Mouse (Mus musculus) limb, embryonic 12.5 days (tissue): ENCODE measurements at regions not wholly inside any gene's neighbourhood (a gene's known extent, or its start where the extent isn't known, plus 50 kb on each side); places are given as distances from the start of the nearest gene placed in this dataset.

ENCODE experiments used
- ATAC-seq: fragments of 200-750 bp; cut with Nextera tagmentation; 2 replicates; pipeline ENCODE4 v1.8.0; 2017; ENCODE audit warnings: low read depth, moderate TSS enrichment; ENCODE audit not compliant: insufficient number of reproducible peaks, insufficient read depth, low FRiP score, low TSS enrichment
- H3K27ac ChIP-seq: fragments of 300-500 bp; sonication (generic); 2 replicates; pipeline ENCODE4 v1.5.1; 2016; ENCODE audit warnings: mild to moderate bottlenecking, moderate library complexity
- H3K27me3 ChIP-seq: fragments of 300-500 bp; sonication (generic); 2 replicates; pipeline ENCODE4 v1.6.1; 2016; ENCODE audit warnings: mild to moderate bottlenecking, moderate library complexity
- H3K36me3 ChIP-seq: fragments of 300-500 bp; sonication (generic); 2 replicates; pipeline ENCODE4 v1.6.1; 2016; ENCODE audit warnings: mild to moderate bottlenecking, moderate library complexity
- H3K4me1 ChIP-seq: fragments of 300-500 bp; sonication (generic); replicated peaks from 2 replicates; pipeline ENCODE4 v1.6.1; 2016
- H3K4me2 ChIP-seq: fragments of 300-500 bp; sonication (generic); 2 replicates; pipeline ENCODE4 v1.6.1; 2016; ENCODE audit warnings: mild to moderate bottlenecking, moderate library complexity
- H3K4me3 ChIP-seq: fragments of 300-500 bp; sonication (generic); replicated peaks from 2 replicates; pipeline ENCODE4 v1.5.1; 2016; ENCODE audit warnings: mild to moderate bottlenecking
- H3K9ac ChIP-seq: fragments of 300-500 bp; sonication (generic); replicated peaks from 2 replicates; pipeline ENCODE4 v1.6.1; 2016; ENCODE audit warnings: mild to moderate bottlenecking, moderate library complexity
- H3K9me3 ChIP-seq: fragments of 300-500 bp; sonication (generic); 2 replicates; pipeline ENCODE4 v1.6.1; 2016; ENCODE audit warnings: mild to moderate bottlenecking, moderate library complexity
- WGBS: fragments of 180-500 bp; shearing (Covaris S2); methylation state at CpG from one replicate; pipeline ENCODE4 v1.1.7; 2016; 5-methylcytosine and 5-hydroxymethylcytosine counted together

DNA sequence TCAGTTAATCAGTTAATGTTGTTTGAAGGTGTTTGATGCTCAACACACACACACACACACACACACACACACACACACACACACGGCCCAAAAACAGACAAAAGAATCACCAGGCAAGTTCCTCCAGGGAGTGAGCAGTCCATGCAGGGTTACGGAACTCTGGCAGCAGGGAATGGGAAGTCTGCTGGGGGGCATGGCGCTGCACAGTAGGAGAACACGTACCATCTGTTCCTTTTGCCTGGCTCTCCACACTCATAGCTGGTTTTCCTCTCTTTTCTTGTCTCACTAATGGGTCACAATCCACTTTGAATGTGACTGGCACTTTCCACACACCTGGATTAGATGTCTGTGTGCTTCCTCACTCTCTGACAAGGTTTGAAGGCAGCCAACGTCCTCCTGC is 151.8 kb downstream of the Rpl14 start:
- no peak overlapping the region for H3K9ac ChIP-seq

DNA sequence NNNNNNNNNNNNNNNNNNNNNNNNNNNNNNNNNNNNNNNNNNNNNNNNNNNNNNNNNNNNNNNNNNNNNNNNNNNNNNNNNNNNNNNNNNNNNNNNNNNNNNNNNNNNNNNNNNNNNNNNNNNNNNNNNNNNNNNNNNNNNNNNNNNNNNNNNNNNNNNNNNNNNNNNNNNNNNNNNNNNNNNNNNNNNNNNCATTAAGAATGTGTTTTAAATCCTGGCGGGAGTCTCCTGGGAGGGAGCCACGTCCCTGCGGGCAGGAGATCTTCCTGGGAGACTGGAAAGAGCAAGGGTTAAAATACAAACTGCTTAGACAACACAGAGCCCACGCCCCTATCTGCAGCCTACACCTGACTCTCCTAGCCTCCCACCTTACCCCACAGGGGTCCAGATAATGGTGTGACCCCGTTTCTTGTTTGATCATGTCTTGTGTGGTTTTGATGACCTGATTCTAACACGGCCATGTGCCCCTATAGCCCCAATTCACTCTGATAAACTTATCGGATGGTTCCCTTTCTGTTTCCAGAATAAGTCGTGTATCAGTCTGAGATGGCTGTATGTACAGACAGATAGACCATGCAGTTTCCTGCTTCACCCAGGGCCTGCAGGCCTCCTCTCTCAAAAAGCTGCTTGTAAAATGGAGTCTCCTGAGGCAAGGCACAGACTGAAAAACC is 160.8 kb downstream of the Rpl14 start:
- ATAC-seq, result no peak
- peak overlapping the region; percentile 33 for H3K4me2 ChIP-seq
- H3K9ac ChIP-seq, result 0 out of 2 replicates have a peak overlapping the region, but pooled peaks have one; percentile 18
- H3K27me3 ChIP-seq, result no peaks in the 10 kb centered on the region
- WGBS, result 29% methylated on average over 8 of the region's 8 CpGs
- H3K4me3 ChIP-seq, result no peak overlapping the region
- peaks cover 40% of the 10 kb centered on the region for H3K4me1 ChIP-seq
- H3K9me3 ChIP-seq, result 0 out of 2 replicates have a peak, but pooled peaks cover 8% of the 10 kb centered on the region
- no peaks in the 10 kb centered on the region for H3K36me3 ChIP-seq
- peak overlapping the region; percentile 74 for H3K27ac ChIP-seq

More for the DNA sequence above, 151.8 kb downstream of the Rpl14 start:
- 77% methylated on average over 5 of the region's 5 CpGs for WGBS
- H3K27ac ChIP-seq, result no peak overlapping the region
- no peaks in the 10 kb centered on the region for H3K4me1 ChIP-seq
- H3K9me3 ChIP-seq, result 0 out of 2 replicates have a peak, but pooled peaks cover 4% of the 10 kb centered on the region
- no peaks in the 10 kb centered on the region for H3K36me3 ChIP-seq
- H3K27me3 ChIP-seq, result no peaks in the 10 kb centered on the region
- no peak for ATAC-seq
- H3K4me2 ChIP-seq, result no peak overlapping the region
- no peak overlapping the region for H3K4me3 ChIP-seq

DNA sequence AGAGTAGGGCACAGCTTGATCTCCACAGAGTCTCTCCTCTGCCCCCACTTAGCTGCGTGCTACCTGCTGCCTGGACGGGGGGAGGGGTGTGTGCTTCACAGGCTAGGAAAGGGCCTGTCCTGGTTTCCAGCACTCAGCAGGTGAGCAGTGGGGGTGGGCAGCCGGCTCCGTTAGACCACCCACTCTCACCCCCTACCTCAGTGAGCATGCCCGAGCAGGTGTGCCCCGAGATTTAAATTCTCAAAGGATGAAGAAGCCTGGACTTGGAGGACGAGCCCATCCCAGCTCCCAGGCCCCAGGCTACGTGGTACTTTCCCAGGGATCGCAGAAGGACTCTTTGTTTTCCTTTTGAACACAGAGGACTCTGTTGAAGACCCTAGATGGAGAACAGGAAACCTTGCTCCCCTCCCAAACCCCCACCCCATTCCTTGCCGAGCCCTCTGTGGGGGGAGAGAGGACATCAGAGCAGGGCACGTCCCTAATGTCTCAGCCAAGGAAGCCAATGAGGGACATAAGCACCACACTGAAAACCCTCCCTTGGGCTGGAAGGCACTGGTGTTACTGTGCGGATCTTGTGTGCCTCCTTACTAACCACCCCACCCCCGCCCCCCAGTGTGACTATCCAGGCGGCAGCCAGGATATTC is 161.5 kb downstream of the Rpl14 start:
- H3K4me1 ChIP-seq, result peaks cover 42% of the 10 kb centered on the region
- H3K27me3 ChIP-seq, result no peaks in the 10 kb centered on the region
- peak; percentile 76; the same call in 1 of the 2 replicates for ATAC-seq
- no peaks in the 10 kb centered on the region for H3K36me3 ChIP-seq
- H3K9me3 ChIP-seq, result 0 out of 2 replicates have a peak, but pooled peaks cover 7% of the 10 kb centered on the region
- 0 out of 2 replicates have a peak overlapping the region, but pooled peaks have one; percentile 18 for H3K9ac ChIP-seq
- H3K27ac ChIP-seq, result peak overlapping the region; percentile 74
- WGBS, result 15% methylated on average over 14 of the region's 14 CpGs
- H3K4me2 ChIP-seq, result peak overlapping the region; percentile 33
- no peak overlapping the region for H3K4me3 ChIP-seq

DNA sequence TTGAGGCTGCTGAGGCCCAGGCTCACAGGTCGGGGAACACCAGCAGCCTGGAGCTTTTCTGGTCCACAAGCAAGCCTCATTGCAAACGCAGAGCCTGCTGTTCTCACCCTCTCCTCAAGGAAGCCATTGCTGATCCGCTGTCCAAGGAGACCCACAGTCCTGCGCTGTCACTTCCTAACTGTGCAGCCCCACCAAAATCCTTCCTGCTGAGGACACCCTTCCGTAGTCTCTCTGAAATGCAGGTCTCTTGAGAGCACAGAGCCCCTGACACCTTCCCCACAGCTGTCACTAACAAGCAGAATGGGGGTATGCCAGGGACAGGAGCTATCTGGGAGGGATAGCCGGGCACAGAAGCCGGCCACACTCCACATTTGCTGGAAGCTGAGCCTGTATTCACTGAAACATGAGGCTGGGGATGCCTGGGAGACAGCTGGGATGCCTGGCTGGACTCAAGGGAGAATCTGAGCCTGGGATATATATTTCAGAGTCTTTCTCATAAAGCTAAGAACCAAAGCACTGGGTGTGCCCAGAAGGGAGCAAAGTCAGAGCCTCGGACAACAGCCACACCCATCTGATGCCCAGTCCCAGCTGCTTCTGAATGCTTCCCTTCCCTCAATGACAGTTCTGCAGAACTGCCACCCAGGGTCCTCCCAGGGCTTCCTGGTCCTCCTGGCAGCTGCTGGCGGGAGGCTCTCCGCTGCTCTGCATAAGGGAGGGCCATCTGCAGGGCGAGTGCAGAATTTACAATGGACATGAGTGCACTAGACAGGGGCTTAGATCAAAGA is 162.6 kb downstream of the Rpl14 start:
- H3K4me2 ChIP-seq, result no peak overlapping the region
- 0 out of 2 replicates have a peak, but pooled peaks cover 7% of the 10 kb centered on the region for H3K9me3 ChIP-seq
- peaks cover 53% of the 10 kb centered on the region for H3K4me1 ChIP-seq
- WGBS, result 36% methylated on average over 11 of the region's 11 CpGs
- no peaks in the 10 kb centered on the region for H3K36me3 ChIP-seq
- H3K27ac ChIP-seq, result peak overlapping the region; percentile 74
- H3K4me3 ChIP-seq, result no peak overlapping the region
- ATAC-seq, result peak; percentile 27; the same call in 1 of the 2 replicates
- H3K27me3 ChIP-seq, result no peaks in the 10 kb centered on the region
- 0 out of 2 replicates have a peak overlapping the region, but pooled peaks have one; percentile 5 for H3K9ac ChIP-seq

DNA sequence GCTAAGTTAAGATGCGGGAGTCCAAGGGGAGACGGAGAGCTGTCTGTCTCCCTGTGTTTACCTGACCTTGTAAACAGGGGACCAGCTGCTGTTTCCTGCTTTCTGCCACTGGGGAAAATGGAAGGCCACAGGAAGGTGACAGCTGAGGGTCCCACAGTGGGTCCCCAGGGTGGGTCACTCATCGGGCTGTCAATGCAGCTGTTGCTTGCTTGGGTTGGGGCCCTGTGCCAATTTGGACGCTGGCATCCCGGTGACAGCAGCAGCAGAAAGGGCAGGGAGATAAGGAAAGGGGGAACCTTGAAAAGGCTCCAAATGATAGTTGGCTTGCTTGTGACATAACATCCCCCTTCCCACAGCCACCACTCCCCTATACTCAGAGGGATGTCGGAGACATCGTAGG is 164.0 kb downstream of the Rpl14 start:
- Histone ChIP-seq H3K4me2 (no peak overlapping the region), H3K4me1 (peaks cover 66% of the 10 kb centered on the region), H3K9ac (no peak overlapping the region), H3K9me3 (no peaks in the 10 kb centered on the region), H3K27me3 (no peaks in the 10 kb centered on the region), H3K27ac (no peak overlapping the region), H3K36me3 (no peaks in the 10 kb centered on the region), H3K4me3 (no peak overlapping the region)
- 90% methylated on average over 7 of the region's 7 CpGs for WGBS
- ATAC-seq, result no peak

DNA sequence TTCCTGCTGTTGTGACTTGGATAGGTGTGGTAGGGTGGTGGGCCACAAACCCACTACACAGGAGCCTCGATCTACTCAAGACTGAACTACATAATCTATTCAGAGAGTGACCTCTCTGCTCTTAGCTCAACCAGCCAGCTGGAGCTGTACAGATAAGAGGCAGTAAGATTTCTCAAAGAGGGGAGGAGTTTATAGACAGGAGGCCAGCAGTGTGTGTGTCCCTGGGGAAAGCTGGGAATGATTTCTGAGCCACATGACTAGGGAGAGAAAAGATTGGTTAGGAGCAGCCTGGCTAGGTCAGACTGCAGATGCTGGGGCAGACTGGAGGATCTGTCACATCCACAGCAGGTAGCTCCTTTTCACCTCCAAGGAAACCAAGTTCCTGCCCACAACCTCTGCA is 166.7 kb downstream of the Rpl14 start:
- Histone ChIP-seq H3K36me3 (no peaks in the 10 kb centered on the region), H3K9ac (no peak overlapping the region), H3K4me2 (no peak overlapping the region), H3K4me3 (no peak overlapping the region), H3K27ac (0 out of 2 replicates have a peak overlapping the region, but pooled peaks have one; percentile 14), H3K27me3 (no peaks in the 10 kb centered on the region), H3K4me1 (peaks cover 54% of the 10 kb centered on the region), H3K9me3 (no peaks in the 10 kb centered on the region)
- 63% methylated on average over 1 of the region's 1 CpGs for WGBS
- ATAC-seq, result no peak

DNA sequence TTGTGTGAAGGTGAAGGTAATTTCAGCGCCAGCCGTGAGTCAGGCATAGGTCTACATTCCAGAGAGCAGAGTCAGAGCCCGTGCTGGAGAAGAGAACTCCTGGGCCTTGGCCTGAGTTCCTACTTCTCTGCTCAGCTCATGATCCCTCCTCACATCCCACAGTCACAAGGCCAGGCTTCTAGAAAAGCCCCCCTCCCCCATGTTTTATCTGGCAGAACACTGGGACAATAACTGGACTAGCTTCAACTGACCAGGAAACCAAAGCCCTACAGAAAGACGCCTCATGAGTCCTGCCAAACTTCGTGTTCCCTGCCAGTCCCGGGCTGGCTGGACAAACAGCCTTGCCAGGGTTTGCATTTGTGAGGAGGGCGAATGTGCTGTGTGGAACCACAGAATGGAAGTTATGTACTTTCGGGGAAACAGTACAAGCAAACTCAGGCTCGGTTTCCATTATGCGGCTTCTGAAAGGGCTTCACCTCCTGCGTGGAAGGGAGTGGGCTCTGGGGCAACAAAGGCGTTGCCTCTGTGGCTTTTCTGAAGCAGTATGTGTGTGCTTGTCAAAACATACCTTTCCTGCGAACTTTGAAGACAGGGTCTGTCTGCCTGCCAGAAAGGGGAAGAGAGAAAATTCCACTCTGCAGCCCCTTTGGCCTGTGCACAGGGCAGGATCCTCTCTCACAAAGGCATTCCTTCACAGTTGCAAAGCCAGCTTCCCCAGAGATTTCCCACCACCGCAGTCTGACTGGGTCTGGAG is 168.1 kb downstream of the Rpl14 start:
- H3K4me3 ChIP-seq, result no peak overlapping the region
- no peaks in the 10 kb centered on the region for H3K36me3 ChIP-seq
- no peak overlapping the region for H3K9ac ChIP-seq
- H3K27me3 ChIP-seq, result no peaks in the 10 kb centered on the region
- peak; percentile 49; the same call in 1 of the 2 replicates for ATAC-seq
- H3K27ac ChIP-seq, result peak overlapping the region; percentile 83
- WGBS, result 55% methylated on average over 14 of the region's 14 CpGs
- H3K4me2 ChIP-seq, result no peak overlapping the region
- no peaks in the 10 kb centered on the region for H3K9me3 ChIP-seq
- peaks cover 39% of the 10 kb centered on the region for H3K4me1 ChIP-seq

- Histone ChIP-seq H3K27me3 (no peaks in the 10 kb centered on the region), H3K9me3 (no peaks in the 10 kb centered on the region), H3K36me3 (no peaks in the 10 kb centered on the region), H3K9ac (no peak overlapping the region), H3K4me2 (no peak overlapping the region), H3K27ac (peak overlapping the region; percentile 83), H3K4me1 (peaks cover 33% of the 10 kb centered on the region), H3K4me3 (no peak overlapping the region)
- ATAC-seq, result no peak
- WGBS, result 37% methylated on average over 6 of the region's 6 CpGs
These were observed 168.8 kb downstream of the Rpl14 start for GRCm38 (mm10) chr9:120739953-120740524.

DNA sequence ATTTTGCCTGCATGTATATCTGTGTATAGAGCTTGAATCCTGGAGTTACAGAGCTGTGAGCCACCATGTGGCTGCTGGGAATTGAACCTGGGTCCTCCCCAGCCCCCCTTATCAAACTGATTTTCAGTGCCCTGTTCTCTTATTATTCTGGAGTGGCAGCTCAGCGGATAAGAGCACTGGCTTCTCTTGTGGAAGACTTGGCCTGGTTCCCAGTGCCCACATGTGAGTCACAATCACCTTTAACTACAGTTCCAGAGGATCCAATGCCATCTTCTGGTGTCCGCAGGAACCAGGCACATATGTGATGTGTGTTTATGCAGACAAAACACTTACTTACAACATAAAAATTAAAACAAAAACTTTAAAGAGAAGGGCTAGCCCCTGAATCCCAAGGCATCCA is 170.3 kb downstream of the Rpl14 start:
- no peaks in the 10 kb centered on the region for H3K9me3 ChIP-seq
- WGBS, result 89% methylated on average over 2 of the region's 2 CpGs

DNA sequence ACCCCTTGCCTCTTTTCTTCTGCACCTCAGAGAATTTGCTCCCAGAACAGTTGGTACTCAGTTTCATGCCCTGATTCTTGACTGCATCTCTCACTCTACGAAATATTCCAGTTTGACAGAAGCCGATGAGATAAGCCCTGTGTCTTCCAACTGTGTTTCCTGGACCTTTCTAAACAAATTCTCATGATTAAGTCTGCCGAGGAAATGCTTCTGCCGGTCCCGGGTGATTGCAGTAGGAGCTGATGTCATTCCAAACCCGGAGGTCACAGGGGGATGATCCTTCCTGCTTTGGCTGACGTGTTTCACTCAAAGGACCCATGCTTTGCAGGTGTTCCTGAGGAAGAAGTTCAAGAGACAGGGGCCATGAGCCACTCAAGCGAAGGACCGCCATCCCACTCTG is 172.2 kb downstream of the Rpl14 start:
- ATAC-seq, result no peak
- H3K36me3 ChIP-seq, result no peaks in the 10 kb centered on the region
- no peak overlapping the region for H3K9ac ChIP-seq
- H3K27ac ChIP-seq, result no peak overlapping the region
- H3K4me2 ChIP-seq, result no peak overlapping the region
- H3K27me3 ChIP-seq, result no peaks in the 10 kb centered on the region
- H3K4me3 ChIP-seq, result no peak overlapping the region
- H3K9me3 ChIP-seq, result no peaks in the 10 kb centered on the region
- WGBS, result 85% methylated on average over 9 of the region's 9 CpGs
- peaks cover 21% of the 10 kb centered on the region for H3K4me1 ChIP-seq

More for the DNA sequence above, 170.3 kb downstream of the Rpl14 start:
- Histone ChIP-seq H3K4me2 (no peak overlapping the region), H3K36me3 (no peaks in the 10 kb centered on the region), H3K4me1 (peaks cover 29% of the 10 kb centered on the region), H3K27me3 (no peaks in the 10 kb centered on the region), H3K9ac (no peak overlapping the region), H3K4me3 (no peak overlapping the region), H3K27ac (no peak overlapping the region)
- ATAC-seq, result no peak
